ENCODE assay signal across 9 mouse cellular contexts in the genomic region with DNA sequence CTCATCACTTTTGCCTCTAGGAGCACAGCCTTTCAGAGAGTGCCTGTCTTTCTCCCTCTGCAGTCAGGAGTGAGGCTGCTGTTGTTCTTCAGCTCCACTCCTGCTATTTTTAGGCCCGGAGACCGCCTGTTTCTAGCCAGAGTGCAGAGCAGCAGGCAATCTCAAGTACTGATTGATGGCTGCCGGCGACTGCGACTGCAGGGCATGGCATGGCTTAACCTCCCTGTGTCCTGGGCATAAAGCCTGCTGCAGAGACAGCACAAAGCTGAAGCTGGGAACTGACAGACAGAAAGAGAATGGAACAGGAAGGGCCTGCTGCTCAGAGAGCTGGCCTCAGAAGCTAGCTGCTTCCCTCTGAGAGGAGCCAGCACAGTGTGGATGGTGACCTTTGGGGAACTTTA. TPM values are rescaled to one million over a fixed set of nuclear protein-coding genes. Genes with fewer than 3 reads are reported as not detected.
DNase-seq lines count a peak whose midpoint lies in the region; ATAC-seq and TF ChIP-seq lines count a peak whose summit lies in the region.
"Had no signal": no experiment of that assay in that cellular context is flagged by ENCODE, and none has a peak within 500 bp of the region (broad histone marks: within the 10 kb centered on the region; RNA-seq: fewer than 3 reads in every experiment).

No protein-coding gene starts in this region.

- no peak for TF ChIP-seq CTCF in lung, adult 2 months (IDR thresholded peaks at IDR 0.05; ENCODE audit: insufficient read depth, low read length)
- no peak for TF ChIP-seq CTCF in thymus, adult 2 months (IDR thresholded peaks at IDR 0.05; ENCODE audit: borderline replicate concordance, control insufficient read depth, extremely low read depth, insufficient read depth, low read length, poor library complexity)

- H3K4me1 ChIP-seq in kidney, embryonic 14.5 days (ENCODE audit: control insufficient read depth, insufficient read depth, low read length): peaks cover 7% of the 10 kb centered on the region
- peaks cover 2% of the 10 kb centered on the region; the same call in 1 of the 2 replicates for H3K4me1 ChIP-seq in lung, adult 2 months (ENCODE audit: control insufficient read depth, insufficient read depth, low read length)
- H3K4me1 ChIP-seq in neural tube, embryonic 15.5 days: peaks cover 14% of the 10 kb centered on the region
- H3K4me1 ChIP-seq in thymus, adult 2 months (replicated peaks; ENCODE audit: control insufficient read depth, insufficient read depth, low read length): peaks cover 8% of the 10 kb centered on the region
- H3K4me1 ChIP-seq: liver, embryonic 15.5 days had no signal

- H3K9me3 ChIP-seq in kidney, embryonic 14.5 days (ENCODE audit: control insufficient read depth, low read length): no peaks in the 10 kb centered on the region
- H3K9me3 ChIP-seq in neural tube, embryonic 15.5 days (replicated peaks): no peaks in the 10 kb centered on the region
- H3K9me3 ChIP-seq: liver, embryonic 15.5 days had no signal

- no peaks in the 10 kb centered on the region for H3K27me3 ChIP-seq in kidney, embryonic 14.5 days (ENCODE audit: control insufficient read depth, insufficient read depth, low read length)
- H3K27me3 ChIP-seq in neural tube, embryonic 15.5 days (replicated peaks): no peaks in the 10 kb centered on the region
- H3K27me3 ChIP-seq in thymus, adult 2 months (ENCODE audit: control insufficient read depth, insufficient read depth, low read length): no peaks in the 10 kb centered on the region
- H3K27me3 ChIP-seq: liver, embryonic 15.5 days had no signal

- peak; percentile 46; the same call in 1 of the 2 replicates for ATAC-seq in kidney, embryonic 14.5 days (ENCODE audit: low FRiP score, low TSS enrichment)
- ATAC-seq in neural tube, embryonic 15.5 days (ENCODE audit: low FRiP score): peak; percentile 57
- no peak for ATAC-seq in CD4-positive, CD25-positive, alpha-beta regulatory T cell, adult 4 months

- no peak overlapping the region for H3K27ac ChIP-seq in kidney, embryonic 14.5 days (ENCODE audit: low read depth, low read length)
- H3K27ac ChIP-seq in neural tube, embryonic 15.5 days (replicated peaks): peak overlapping the region; percentile 60
- no peak overlapping the region for H3K27ac ChIP-seq in thymus, adult 2 months (ENCODE audit: control insufficient read depth, insufficient read depth, low read length)
- H3K27ac ChIP-seq: liver, embryonic 15.5 days had no signal

- no peaks in the 10 kb centered on the region for H3K36me3 ChIP-seq in kidney, embryonic 14.5 days (ENCODE audit: control insufficient read depth, insufficient read depth, low read length)
- H3K36me3 ChIP-seq in neural tube, embryonic 15.5 days: no peaks in the 10 kb centered on the region
- H3K36me3 ChIP-seq in thymus, adult 2 months (ENCODE audit: control insufficient read depth, insufficient read depth, low read length): no peaks in the 10 kb centered on the region
- H3K36me3 ChIP-seq: liver, embryonic 15.5 days had no signal

- H3K4me2 ChIP-seq in kidney, embryonic 14.5 days (replicated peaks; ENCODE audit: low read depth, low read length): no peak overlapping the region
- H3K4me2 ChIP-seq in neural tube, embryonic 15.5 days: no peak overlapping the region
- H3K4me2 ChIP-seq: liver, embryonic 15.5 days had no signal

- H3K9ac ChIP-seq in kidney, embryonic 14.5 days (ENCODE audit: low read depth, low read length): no peak overlapping the region
- H3K9ac ChIP-seq in neural tube, embryonic 15.5 days (replicated peaks): no peak overlapping the region
- H3K9ac ChIP-seq: liver, embryonic 15.5 days had no signal

- peak; percentile 87 for DNase-seq in brain, adult 2 months (ENCODE audit: low read depth, low spot score)
- DNase-seq in embryo, embryonic 11 days: peak; percentile 67
- peak; percentile 64 for DNase-seq in heart, adult 8-10 months (ENCODE audit: low spot score)
- peak; percentile 32 for DNase-seq in lung, adult 2 months
- DNase-seq in thymus, adult 2 months: no peak

- no peak for TF ChIP-seq POLR2A in lung, adult 2 months (IDR thresholded peaks at IDR 0.05; ENCODE audit: borderline replicate concordance, extremely low read depth, low read depth, low read length)
- no peak for TF ChIP-seq POLR2A in thymus, adult 2 months (IDR thresholded peaks at IDR 0.05; ENCODE audit: control insufficient read depth, extremely low read depth, insufficient read depth, low read length, poor library complexity)

- WGBS in kidney, embryonic 14.5 days: 6% methylated on average over 5 of the region's 5 CpGs
- 4% methylated on average over 5 of the region's 5 CpGs for WGBS in lung, adult 2 months
- whole genome bisulfite sequencing in neural tube, embryonic 15.5 days: 2% methylated on average over 5 of the region's 5 CpGs
- 40% methylated on average over 5 of the region's 5 CpGs for WGBS in thymus, adult 2 months

- no peak overlapping the region for H3K4me3 ChIP-seq in kidney, embryonic 14.5 days (ENCODE audit: low read length)
- H3K4me3 ChIP-seq in lung, adult 2 months (replicated peaks; ENCODE audit: extremely low read depth, low read depth, low read length): no peak overlapping the region
- H3K4me3 ChIP-seq in neural tube, embryonic 15.5 days (replicated peaks): no peak overlapping the region
- H3K4me3 ChIP-seq in thymus, adult 2 months (ENCODE audit: control insufficient read depth, insufficient read depth, low read length): no peak overlapping the region
- H3K4me3 ChIP-seq: liver, embryonic 15.5 days had no signal

RNA-seq across cellular contexts. Expression of a gene that starts 27.9 kb away (rescaled TPM):
- 10 to 100 TPM; 26.4 to 31.2 (median 29.3) TPM for total RNA-seq in heart, adult 8-10 months (2022)
- polyA plus RNA-seq in kidney, embryonic 14.5 days (2014; fragmentation: Nextera tagmentation; extraction: Ambion mirVana): 57.8 and 62.0 TPM in 2 replicates
- 4.9 and 7.0 TPM in 2 replicates for polyA plus RNA-seq in lung, adult 2 months (2012; rRNA removed)
- polyA plus RNA-seq in neural tube, embryonic 15.5 days (2015; fragmentation: Nextera tagmentation; extraction: Ambion mirVana): 42.4 and 45.2 TPM in 2 replicates
- 10 to 100 TPM; 13.2 to 16.9 TPM for polyA plus RNA-seq in CD4-positive, CD25-positive, alpha-beta regulatory T cell, adult 4 months (2017; shearing (Covaris generic))
- 22.5 and 24.5 TPM in 2 replicates for polyA plus RNA-seq in thymus, adult 2 months (2012; rRNA removed)
